Mouse (Mus musculus) lung, embryonic 14.5 days (tissue): Measurements from ENCODE around the gene Ptprn. TPM values are rescaled to one million over a fixed set of nuclear protein-coding genes. Genes with fewer than 3 reads are reported as not detected.
A peak's percentile ranks its signal among the peaks of the same experiment; 100 is the strongest.

ENCODE experiments used
- ATAC-seq: fragments of 200-750 bp; cut with Nextera tagmentation; 2 replicates; pipeline ENCODE4 v1.8.0; 2017; ENCODE audit warnings: mild to moderate bottlenecking, moderate TSS enrichment, moderate library complexity; ENCODE audit not compliant: insufficient read depth
- DNase-seq: peaks from one replicate; pipeline ENCODE4 v3.0.0-alpha.2; 2015
- H3K27ac ChIP-seq: fragments of 300-500 bp; sonication (generic); 2 replicates; pipeline ENCODE4 v1.5.1; 2014; ENCODE audit warnings: low read depth, mild to moderate bottlenecking, moderate library complexity
- H3K27me3 ChIP-seq: fragments of 300-500 bp; sonication (generic); 2 replicates; pipeline ENCODE4 v1.6.1; 2014; ENCODE audit warnings: low read length, control low read depth; ENCODE audit not compliant: insufficient read depth
- H3K36me3 ChIP-seq: fragments of 300-500 bp; sonication (generic); 2 replicates; pipeline ENCODE4 v1.6.1; 2014; ENCODE audit warnings: control low read depth; ENCODE audit not compliant: insufficient read depth
- H3K4me1 ChIP-seq: fragments of 300-500 bp; sonication (generic); 2 replicates; pipeline ENCODE4 v1.6.1; 2014; ENCODE audit warnings: antibody characterized with exemption, control low read depth; ENCODE audit not compliant: insufficient read depth
- H3K4me2 ChIP-seq: fragments of 300-500 bp; sonication (generic); 2 replicates; pipeline ENCODE4 v1.6.1; 2014; ENCODE audit warnings: mild to moderate bottlenecking
- H3K4me3 ChIP-seq: fragments of 300-500 bp; sonication (generic); 2 replicates; pipeline ENCODE4 v1.5.1; 2014; ENCODE audit warnings: low read depth, low read length
- H3K9ac ChIP-seq: fragments of 300-500 bp; sonication (generic); 2 replicates; pipeline ENCODE4 v1.6.1; 2014
- H3K9me3 ChIP-seq: fragments of 300-500 bp; sonication (generic); 2 replicates; pipeline ENCODE4 v1.6.1; 2016; ENCODE audit warnings: low read depth, low read length, control low read depth
- CTCF ChIP-seq: IDR thresholded peaks from 2 replicates; pipeline ENCODE4 v1.5.1; 2016; ENCODE audit warnings: antibody characterized with exemption, low read depth
- WGBS: fragments of 180-500 bp; shearing (Covaris S2); extraction: QIAGEN DNeasy Blood & Tissue Kit; methylation state at CpG from one replicate; pipeline ENCODE4 v1.1.7; 2014; 5-methylcytosine and 5-hydroxymethylcytosine counted together
- polyA plus RNA-seq: library from polyadenylated mRNA; unstranded; fragments of >200 nt; fragmentation: Nextera tagmentation; extraction: Ambion mirVana; gene quantifications from 2 replicates; pipeline ENCODE4 v1.2.1, GENCODE M21; 2014

Gene Ptprn
- polyA plus RNA-seq = 0.21 and 0.37 TPM in 2 replicates

DNA sequence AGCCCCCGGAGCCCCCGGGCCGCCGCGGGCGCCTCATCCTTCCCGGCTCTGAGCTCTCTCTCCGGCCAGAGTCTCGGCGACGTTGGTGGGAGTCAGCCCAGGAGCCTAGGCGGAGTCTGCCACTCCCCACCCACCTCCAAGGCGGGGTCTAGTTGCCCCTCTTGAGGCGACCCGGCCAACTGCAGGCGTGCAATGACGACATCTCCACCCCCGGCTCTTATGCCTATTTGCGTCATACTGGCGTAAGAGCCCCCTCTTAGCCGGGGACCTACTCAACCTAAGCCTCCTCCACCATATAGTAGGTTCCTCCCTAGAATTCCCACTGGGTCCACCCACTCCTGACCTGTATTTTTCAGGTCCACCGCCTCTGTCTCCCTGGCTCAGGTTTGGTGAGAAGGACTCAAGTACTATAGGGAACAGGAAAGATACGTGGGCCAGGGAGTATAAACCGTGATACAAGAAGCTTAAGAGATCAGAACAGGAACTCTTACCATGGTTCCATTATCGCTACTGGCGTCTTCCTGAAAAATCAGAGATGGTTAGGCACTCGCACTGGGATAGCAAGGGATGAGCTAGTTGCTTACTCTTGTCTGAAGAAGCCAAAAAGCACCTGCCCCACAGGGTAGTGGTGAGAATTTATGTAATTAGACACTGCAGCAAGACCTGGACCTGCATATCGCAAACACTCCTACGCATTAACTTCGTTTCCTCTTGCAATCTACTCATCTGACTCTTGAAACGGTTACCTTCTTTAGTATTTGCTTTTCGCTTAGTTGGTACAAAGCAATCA, at the start of gene Ptprn:
Gene Ptprn, minus strand, starts transcription at position 412 of the 790 bp plus-strand sequence.
- WGBS = 11% methylated on average over 32 of the region's 32 CpGs
- Histone ChIP-seq H3K4me3 (no peak within 1 kb of the TSS), H3K36me3 (no peaks in the 10 kb centered on the region), H3K9me3 (no peaks in the 10 kb centered on the region), H3K27me3 (peaks cover 24% of the 10 kb centered on the region), H3K27ac (no peak within 1 kb of the TSS), H3K4me1 (no peaks in the 10 kb centered on the region), H3K4me2 (no peak within 1 kb of the TSS), H3K9ac (no peak within 1 kb of the TSS)
- ATAC-seq (no peak), DNase-seq (no peak)
- no peak for TF ChIP-seq CTCF

DNA sequence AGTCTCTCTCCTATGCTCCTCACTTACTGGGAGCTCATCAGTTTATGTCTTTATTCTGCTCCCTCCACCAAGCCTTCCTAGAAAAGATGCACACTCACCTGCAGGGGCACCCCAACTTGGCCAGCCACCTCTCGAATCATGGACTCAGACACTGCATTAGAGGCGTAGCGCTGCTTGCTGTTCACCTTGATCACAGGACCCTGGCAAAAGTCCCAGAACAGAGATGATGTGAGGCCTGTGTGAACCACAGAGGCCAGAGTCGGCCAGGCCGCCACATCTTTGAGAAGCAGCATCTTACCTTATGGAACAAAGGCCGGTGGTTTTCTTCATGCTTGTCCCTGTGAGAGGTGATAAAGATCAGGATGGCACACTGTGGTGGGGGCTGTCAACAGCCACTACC, 47.4 kb upstream of the Ptprn start:
- Histone ChIP-seq H3K9ac (no peak overlapping the region), H3K27me3 (no peaks in the 10 kb centered on the region), H3K4me3 (no peak overlapping the region), H3K27ac (no peak overlapping the region), H3K4me1 (no peaks in the 10 kb centered on the region), H3K4me2 (no peak overlapping the region), H3K9me3 (no peaks in the 10 kb centered on the region), H3K36me3 (peaks cover 77% of the 10 kb centered on the region)
- no peak for TF ChIP-seq CTCF
- DNase-seq (no peak), ATAC-seq (no peak)
- 93% methylated on average over 6 of the region's 6 CpGs for WGBS

DNA sequence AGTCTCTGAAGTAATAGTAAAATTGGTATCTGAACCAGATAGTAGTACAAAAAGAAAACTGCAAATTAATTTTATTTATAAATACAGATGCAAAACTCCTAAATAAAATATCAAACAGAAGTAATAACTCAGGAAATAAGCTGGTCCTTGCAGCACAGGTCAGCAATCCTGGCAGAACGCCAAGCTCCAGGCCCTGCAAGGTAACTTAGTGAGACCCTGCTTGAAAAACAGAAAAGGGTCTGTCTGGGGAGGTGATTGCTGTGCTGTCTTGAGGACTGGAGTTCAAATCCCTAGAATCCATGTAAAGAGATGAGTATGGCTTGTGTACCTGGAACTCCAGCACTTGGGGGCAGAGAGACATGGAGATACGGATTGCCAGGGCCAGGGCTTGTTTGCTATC, 40.4 kb upstream of the Ptprn start:
- H3K9ac ChIP-seq = no peak overlapping the region
- no peak for ATAC-seq
- H3K4me2 ChIP-seq = no peak overlapping the region
- TF ChIP-seq CTCF = no peak
- no peak overlapping the region for H3K27ac ChIP-seq
- H3K36me3 ChIP-seq = peaks cover 20% of the 10 kb centered on the region
- no peaks in the 10 kb centered on the region for H3K27me3 ChIP-seq
- H3K4me1 ChIP-seq = no peaks in the 10 kb centered on the region
- WGBS = 74% methylated on average over 2 of the region's 2 CpGs
- no peak overlapping the region for H3K4me3 ChIP-seq
- no peak for DNase-seq
- no peaks in the 10 kb centered on the region for H3K9me3 ChIP-seq

DNA sequence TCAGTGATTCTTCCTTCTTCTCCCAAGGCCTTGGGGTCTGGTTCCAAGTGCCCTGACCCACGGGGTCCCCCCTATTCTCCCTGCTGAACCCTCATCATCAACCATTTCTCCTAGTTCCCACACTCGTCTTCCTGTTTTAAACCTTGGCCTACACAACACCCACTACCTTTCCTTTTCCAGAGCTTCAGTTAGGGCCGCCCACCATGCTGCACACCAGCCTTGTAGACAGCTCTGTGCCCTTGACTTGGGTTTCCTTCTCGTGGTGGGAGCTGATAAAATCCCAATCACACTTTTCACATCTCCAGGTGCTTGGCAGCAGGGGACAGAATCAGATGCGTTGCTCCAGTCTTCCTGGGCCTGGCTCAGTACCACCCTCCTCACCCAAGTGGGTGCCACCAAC, 30.0 kb upstream of the Ptprn start:
- Histone ChIP-seq H3K27ac (no peak overlapping the region), H3K4me2 (no peak overlapping the region), H3K9me3 (no peaks in the 10 kb centered on the region), H3K36me3 (no peaks in the 10 kb centered on the region), H3K9ac (no peak overlapping the region), H3K4me1 (no peaks in the 10 kb centered on the region), H3K4me3 (no peak overlapping the region), H3K27me3 (no peaks in the 10 kb centered on the region)
- 70% methylated on average over 5 of the region's 5 CpGs for WGBS
- DNase-seq = no peak
- TF ChIP-seq CTCF = no peak
- no peak for ATAC-seq

DNA sequence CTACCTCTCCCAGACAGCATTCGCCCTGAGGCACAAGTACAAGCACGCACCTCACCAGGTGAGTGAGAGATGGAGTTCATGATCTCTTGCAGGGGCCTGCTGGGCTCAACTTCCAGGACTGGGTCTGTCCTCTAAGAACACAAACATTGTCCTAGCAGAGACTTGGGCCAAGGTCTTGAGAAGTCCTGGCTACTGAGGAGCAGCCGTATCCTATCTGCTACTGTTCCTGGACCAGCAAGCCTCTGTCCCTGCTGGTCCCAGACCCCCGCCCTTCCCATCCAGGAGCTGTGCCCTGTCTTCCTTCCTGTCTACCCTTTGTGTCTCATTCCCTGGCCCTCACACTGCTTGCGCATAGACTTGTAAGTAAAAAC, 29.0 kb upstream of the Ptprn start:
- no peaks in the 10 kb centered on the region for H3K9me3 ChIP-seq
- DNase-seq (no peak), ATAC-seq (no peak)
- no peaks in the 10 kb centered on the region for H3K27me3 ChIP-seq
- no peaks in the 10 kb centered on the region for H3K36me3 ChIP-seq
- no peak for TF ChIP-seq CTCF
- 0 out of 2 replicates have a peak overlapping the region, but pooled peaks have one; percentile 32 for H3K27ac ChIP-seq
- WGBS = 75% methylated on average over 5 of the region's 5 CpGs
- no peaks in the 10 kb centered on the region for H3K4me1 ChIP-seq
- H3K4me2 ChIP-seq = no peak overlapping the region
- no peak overlapping the region for H3K9ac ChIP-seq
- H3K4me3 ChIP-seq = no peak overlapping the region

DNA sequence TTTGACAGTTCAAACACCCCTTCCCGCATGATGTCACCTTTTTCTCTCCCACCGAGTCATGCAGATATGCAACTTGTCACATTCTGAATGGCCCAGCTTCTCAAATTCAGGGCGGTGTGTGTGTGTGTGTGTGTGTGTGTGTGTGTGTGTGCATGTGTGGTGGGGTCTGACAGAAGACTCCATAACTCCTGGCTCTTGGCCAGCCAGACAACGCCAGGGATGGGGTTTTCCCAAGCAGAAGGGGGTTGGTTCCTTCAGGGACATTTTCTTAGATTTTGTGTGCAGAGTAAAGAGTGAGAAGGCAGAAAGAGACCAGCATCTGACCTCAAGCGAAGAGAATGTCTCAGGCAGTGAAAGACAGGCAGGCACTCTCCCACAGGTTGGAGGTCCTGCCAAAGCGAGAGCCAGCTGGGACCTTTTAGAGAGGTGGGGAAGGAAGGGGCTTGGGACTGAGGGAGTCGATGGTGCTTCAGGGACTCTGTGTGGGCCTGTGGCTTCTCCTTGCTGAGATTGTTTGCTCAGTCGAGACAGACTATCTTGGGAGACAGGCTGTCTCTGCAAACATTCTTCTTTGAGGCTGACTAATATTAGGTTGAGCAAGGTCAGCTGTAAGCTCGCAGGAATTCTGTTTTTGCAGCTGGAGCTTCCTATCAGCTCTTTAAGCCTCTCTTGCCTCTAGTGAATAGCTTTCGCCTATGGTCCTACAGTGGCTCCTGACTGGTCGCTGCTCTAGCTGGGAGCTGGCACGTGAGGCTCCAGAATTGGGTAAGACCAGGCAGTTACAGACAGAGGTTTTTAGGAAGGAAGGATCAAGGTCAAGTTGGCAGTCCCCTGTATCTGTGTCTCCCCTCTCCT, 28.4 kb upstream of the Ptprn start:
- H3K4me2 ChIP-seq = no peak overlapping the region
- H3K9me3 ChIP-seq = no peaks in the 10 kb centered on the region
- H3K36me3 ChIP-seq = no peaks in the 10 kb centered on the region
- H3K4me3 ChIP-seq = no peak overlapping the region
- 0 out of 2 replicates have a peak overlapping the region, but pooled peaks have one; percentile 32 for H3K27ac ChIP-seq
- 24% methylated on average over 12 of the region's 12 CpGs for WGBS
- no peaks in the 10 kb centered on the region for H3K4me1 ChIP-seq
- H3K9ac ChIP-seq = no peak overlapping the region
- ATAC-seq (no peak), DNase-seq (peak; percentile 36)
- TF ChIP-seq CTCF = no peak
- no peaks in the 10 kb centered on the region for H3K27me3 ChIP-seq

DNA sequence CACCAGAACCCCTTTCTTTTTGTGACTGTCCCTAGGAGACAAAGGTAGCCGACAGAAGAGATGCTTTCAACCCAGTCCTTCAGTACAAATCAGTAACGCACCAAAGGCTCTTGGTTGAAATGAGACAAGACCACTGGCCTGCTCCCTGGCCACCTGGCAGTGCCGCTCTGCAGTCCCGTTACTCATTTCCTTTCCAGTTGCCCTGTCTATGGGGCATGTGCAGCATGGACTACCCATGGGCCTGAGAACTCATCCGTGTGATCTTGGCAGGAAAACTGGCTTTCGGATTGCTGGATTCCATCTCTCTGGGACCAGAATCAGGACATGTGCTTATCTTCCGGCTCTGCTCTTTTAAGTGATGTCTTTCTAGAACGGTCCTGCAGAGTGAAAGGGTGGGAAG, 27.0 kb upstream of the Ptprn start:
- H3K9ac ChIP-seq = no peak overlapping the region
- H3K4me1 ChIP-seq = no peaks in the 10 kb centered on the region
- no peaks in the 10 kb centered on the region for H3K27me3 ChIP-seq
- ATAC-seq (no peak), DNase-seq (no peak)
- no peak for TF ChIP-seq CTCF
- no peak overlapping the region for H3K4me3 ChIP-seq
- no peak overlapping the region for H3K27ac ChIP-seq
- H3K4me2 ChIP-seq = no peak overlapping the region
- H3K9me3 ChIP-seq = no peaks in the 10 kb centered on the region
- no peaks in the 10 kb centered on the region for H3K36me3 ChIP-seq
- 82% methylated on average over 8 of the region's 8 CpGs for WGBS
